Mouse (Mus musculus): Measurements from ENCODE around the gene Rprm. TPM values are rescaled to one million over a fixed set of nuclear protein-coding genes. Genes with fewer than 3 reads are reported as not detected.

The Rprm gene
- 85.2 and 88.3 TPM in 2 replicates for polyA plus RNA-seq (2012; rRNA removed)

DNA sequence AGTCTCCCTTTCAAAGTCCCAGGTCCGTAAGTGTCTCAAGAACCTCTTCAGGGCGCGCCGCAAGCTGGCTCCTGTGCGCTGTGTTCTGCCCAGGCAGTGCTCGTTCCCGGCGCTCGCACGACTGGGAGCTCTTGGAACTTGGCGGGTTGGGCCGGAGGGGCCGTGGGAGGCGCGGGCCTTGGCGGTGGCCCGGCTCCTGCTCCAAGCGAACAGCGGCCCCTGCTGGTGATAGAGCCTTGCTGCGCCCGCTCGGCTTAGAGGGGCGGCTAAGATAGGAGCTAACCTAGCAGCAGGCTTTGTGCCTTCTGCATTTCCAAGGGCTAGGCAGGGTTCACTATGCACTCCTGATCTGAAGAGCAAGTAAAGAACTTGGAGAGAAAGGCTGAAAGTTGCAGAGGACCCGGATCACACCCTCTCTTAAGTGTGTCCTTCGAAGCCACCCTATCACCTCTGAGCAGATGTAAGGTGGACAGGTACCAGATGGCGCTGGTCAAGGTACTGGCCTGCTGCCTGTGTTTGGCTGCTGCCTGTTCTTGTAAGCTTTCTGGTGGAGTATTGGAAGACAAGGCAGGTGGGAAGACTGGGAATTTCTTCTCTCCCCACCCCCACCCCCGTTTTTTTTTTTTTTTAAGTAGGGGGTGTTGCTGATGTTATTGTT lies at the start of gene Rprm:
TSS of gene Rprm (minus strand) at position 123 of the 658 bp plus-strand sequence.
- H3K27ac ChIP-seq (ENCODE audit: insufficient read depth, low read length), result no peak within 1 kb of the TSS

DNA sequence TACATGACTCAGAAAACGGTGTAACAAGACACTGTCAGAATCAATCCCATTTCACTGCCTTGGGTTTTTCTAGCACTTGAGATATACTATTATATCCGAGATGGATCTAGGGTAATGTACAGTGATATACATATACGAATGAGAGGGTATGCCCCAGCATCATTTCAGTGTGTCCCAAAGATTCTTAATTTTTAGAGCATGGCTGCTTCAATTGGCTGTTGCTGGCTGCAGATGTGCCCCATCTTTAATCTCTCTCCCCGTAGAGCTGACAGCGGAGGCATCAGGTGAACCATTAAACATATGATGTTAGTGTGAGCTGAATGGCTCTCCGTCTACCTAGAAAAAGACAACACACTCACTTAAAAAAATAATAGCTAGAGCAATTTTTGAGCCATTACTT lies 34.0 kb upstream of the Rprm start:
- TF ChIP-seq CTCF (IDR thresholded peaks at IDR 0.05; ENCODE audit: extremely low read depth, insufficient read depth, low read length) (no peak), POLR2A (IDR thresholded peaks at IDR 0.05; ENCODE audit: extremely low read depth, insufficient read depth, low read length) (no peak)
- Histone ChIP-seq H3K4me3 (ENCODE audit: insufficient read depth, low read length) (no peak overlapping the region), H3K27ac (ENCODE audit: insufficient read depth, low read length) (no peak overlapping the region), H3K4me1 (ENCODE audit: control insufficient read depth, insufficient read depth, low read length) (no peaks in the 10 kb centered on the region)

More for the DNA sequence above, at the start of gene Rprm:
- TF ChIP-seq CTCF (IDR thresholded peaks at IDR 0.05; ENCODE audit: extremely low read depth, insufficient read depth, low read length) (peak; percentile 61), POLR2A (IDR thresholded peaks at IDR 0.05; ENCODE audit: extremely low read depth, insufficient read depth, low read length) (peak; percentile 42; the same call in 1 of the 2 replicates)
- H3K4me3 ChIP-seq (ENCODE audit: insufficient read depth, low read length), result peak within 1 kb of the TSS; percentile 51
- H3K4me1 ChIP-seq (ENCODE audit: control insufficient read depth, insufficient read depth, low read length), result no peaks in the 10 kb centered on the region

DNA sequence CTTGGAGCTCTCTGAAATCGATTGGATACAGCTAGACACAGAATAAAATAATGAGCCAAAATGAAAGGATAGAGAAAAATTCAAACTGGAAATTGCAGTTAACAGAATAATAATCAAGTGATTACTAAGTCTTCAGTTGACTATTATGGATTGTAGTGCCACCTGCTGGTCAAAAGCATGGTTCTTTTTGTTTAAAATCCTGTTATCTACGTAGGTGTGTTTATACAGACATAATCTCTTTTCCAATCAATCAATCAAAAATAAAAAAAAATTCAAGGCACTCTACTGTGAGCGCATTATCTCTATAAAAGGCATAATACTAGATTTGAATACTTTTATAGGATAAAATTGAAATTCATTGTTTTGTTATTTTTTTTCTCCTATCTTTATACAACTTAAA lies 33.5 kb upstream of the Rprm start:
- Histone ChIP-seq H3K27ac (ENCODE audit: insufficient read depth, low read length) (no peak overlapping the region), H3K4me1 (ENCODE audit: control insufficient read depth, insufficient read depth, low read length) (no peaks in the 10 kb centered on the region), H3K4me3 (ENCODE audit: insufficient read depth, low read length) (no peak overlapping the region)
- no peak for TF ChIP-seq CTCF (IDR thresholded peaks at IDR 0.05; ENCODE audit: extremely low read depth, insufficient read depth, low read length)
- TF ChIP-seq POLR2A (IDR thresholded peaks at IDR 0.05; ENCODE audit: extremely low read depth, insufficient read depth, low read length), result no peak

DNA sequence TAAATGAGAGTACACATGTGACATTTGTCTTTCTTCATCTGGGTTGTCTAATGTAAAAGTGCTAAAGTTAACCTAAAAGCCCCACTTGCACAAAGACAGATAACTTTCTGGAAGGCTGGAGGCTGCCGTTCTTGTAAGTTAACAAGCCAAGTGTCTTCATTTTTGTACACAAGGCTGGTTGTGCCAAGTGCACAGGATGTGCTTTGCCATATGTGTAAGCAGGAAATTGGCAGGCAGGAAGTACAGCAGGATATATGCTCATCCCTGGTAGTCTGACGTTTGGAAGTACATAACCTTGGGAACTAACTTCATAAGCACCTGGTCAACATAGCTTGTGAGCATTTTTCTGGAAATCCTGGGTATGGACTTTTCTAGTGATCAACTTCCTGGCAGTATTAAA lies 25.9 kb upstream of the Rprm start:
- TF ChIP-seq POLR2A (IDR thresholded peaks at IDR 0.05; ENCODE audit: extremely low read depth, insufficient read depth, low read length), result no peak
- TF ChIP-seq CTCF (IDR thresholded peaks at IDR 0.05; ENCODE audit: extremely low read depth, insufficient read depth, low read length), result no peak
- no peaks in the 10 kb centered on the region for H3K4me1 ChIP-seq (ENCODE audit: control insufficient read depth, insufficient read depth, low read length)
- no peak overlapping the region for H3K4me3 ChIP-seq (ENCODE audit: insufficient read depth, low read length)
- no peak overlapping the region for H3K27ac ChIP-seq (ENCODE audit: insufficient read depth, low read length)

DNA sequence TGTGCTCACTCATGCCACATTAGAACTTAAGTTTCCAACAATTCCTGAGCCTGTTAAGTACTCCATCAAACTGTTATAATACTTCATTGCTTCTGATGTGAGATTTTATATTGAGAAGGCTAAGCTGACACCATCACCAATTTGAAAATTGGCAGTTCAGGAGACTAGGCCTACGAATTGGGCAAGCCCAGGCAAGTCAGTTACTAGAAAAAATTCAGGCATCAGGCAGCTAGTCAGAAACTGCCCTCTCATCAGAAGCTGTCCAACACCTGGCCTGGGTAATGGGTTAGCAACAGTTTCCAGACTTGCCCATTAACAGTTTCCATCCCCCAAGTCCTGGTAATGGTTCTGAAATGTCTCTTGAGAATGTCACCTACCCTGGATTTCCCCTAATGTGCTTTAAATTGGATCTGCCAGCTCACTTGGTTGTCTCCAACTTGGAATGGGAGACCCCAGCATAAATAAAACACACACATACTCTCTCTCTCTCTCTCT lies 20.9 kb upstream of the Rprm start:
- H3K27ac ChIP-seq (ENCODE audit: insufficient read depth, low read length), result no peak overlapping the region
- H3K4me1 ChIP-seq (ENCODE audit: control insufficient read depth, insufficient read depth, low read length), result no peaks in the 10 kb centered on the region
- TF ChIP-seq POLR2A (IDR thresholded peaks at IDR 0.05; ENCODE audit: extremely low read depth, insufficient read depth, low read length) (no peak), CTCF (IDR thresholded peaks at IDR 0.05; ENCODE audit: extremely low read depth, insufficient read depth, low read length) (no peak)
- H3K4me3 ChIP-seq (ENCODE audit: insufficient read depth, low read length), result no peak overlapping the region

DNA sequence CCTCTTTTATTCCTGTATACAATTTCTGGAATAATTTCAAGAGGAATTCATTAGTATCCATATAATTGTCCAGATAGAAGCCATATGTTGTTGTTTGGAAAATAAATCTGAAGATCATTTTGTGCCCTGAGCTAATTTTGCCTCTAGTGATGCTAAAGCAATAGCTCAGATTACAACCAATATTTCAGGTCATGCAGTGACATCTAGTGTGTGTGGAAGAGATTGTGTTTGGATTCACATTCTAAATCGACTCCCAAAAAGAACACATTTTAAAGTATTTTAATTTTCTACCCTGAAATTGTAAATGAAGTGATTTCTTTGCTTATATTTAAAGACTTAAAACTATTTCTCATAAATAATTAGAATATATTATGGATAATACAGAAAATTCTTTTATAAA lies 14.6 kb upstream of the Rprm start:
- TF ChIP-seq POLR2A (IDR thresholded peaks at IDR 0.05; ENCODE audit: extremely low read depth, insufficient read depth, low read length) (no peak), CTCF (IDR thresholded peaks at IDR 0.05; ENCODE audit: extremely low read depth, insufficient read depth, low read length) (no peak)
- Histone ChIP-seq H3K4me1 (ENCODE audit: control insufficient read depth, insufficient read depth, low read length) (no peaks in the 10 kb centered on the region), H3K27ac (ENCODE audit: insufficient read depth, low read length) (no peak overlapping the region), H3K4me3 (ENCODE audit: insufficient read depth, low read length) (no peak overlapping the region)

DNA sequence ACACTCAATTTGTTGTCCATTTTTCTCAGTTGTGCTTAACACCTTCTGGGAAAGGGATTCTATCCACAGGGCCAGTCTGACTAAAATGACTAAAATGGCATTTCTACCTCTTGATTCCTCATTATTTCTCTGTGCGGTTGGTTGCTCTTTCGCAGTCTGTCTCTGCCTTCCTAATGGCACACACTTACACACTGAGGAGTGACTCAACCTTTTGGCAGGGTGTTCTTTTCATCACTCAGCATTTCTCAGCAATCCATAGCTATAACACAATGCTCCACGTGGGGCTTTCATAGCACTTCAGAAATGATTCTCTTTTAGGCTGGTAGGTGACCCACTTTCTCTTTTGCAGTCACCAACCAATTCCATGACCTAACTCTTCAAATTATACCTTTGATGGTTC lies 7.3 kb upstream of the Rprm start:
- no peaks in the 10 kb centered on the region for H3K4me1 ChIP-seq (ENCODE audit: control insufficient read depth, insufficient read depth, low read length)
- H3K4me3 ChIP-seq (ENCODE audit: insufficient read depth, low read length), result no peak overlapping the region
- no peak overlapping the region for H3K27ac ChIP-seq (ENCODE audit: insufficient read depth, low read length)
- TF ChIP-seq POLR2A (IDR thresholded peaks at IDR 0.05; ENCODE audit: extremely low read depth, insufficient read depth, low read length) (no peak), CTCF (IDR thresholded peaks at IDR 0.05; ENCODE audit: extremely low read depth, insufficient read depth, low read length) (no peak)

DNA sequence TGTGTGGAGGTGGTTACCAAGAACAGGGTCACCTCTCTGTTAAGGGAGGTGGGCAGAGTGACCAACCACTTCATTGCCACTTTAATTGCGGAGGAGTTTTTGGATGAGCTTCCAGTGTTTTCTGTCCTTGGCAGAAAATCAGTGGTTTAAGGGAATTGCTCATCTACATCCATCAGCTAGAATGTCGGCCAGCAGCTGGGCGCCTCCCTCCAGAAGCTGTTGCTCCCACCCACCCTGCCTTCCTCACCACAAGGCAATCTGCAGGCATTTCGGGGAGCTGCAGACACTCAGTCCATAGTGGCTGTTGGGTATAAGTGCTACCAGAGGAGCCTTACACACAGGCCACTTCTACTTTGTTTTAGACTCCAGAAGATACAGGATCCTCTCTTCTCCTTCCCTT lies 902 bp upstream of the Rprm start:
- TF ChIP-seq POLR2A (IDR thresholded peaks at IDR 0.05; ENCODE audit: extremely low read depth, insufficient read depth, low read length), result no peak
- TF ChIP-seq CTCF (IDR thresholded peaks at IDR 0.05; ENCODE audit: extremely low read depth, insufficient read depth, low read length), result no peak
- Histone ChIP-seq H3K4me3 (ENCODE audit: insufficient read depth, low read length) (no peak overlapping the region), H3K27ac (ENCODE audit: insufficient read depth, low read length) (no peak overlapping the region), H3K4me1 (ENCODE audit: control insufficient read depth, insufficient read depth, low read length) (no peaks in the 10 kb centered on the region)

DNA sequence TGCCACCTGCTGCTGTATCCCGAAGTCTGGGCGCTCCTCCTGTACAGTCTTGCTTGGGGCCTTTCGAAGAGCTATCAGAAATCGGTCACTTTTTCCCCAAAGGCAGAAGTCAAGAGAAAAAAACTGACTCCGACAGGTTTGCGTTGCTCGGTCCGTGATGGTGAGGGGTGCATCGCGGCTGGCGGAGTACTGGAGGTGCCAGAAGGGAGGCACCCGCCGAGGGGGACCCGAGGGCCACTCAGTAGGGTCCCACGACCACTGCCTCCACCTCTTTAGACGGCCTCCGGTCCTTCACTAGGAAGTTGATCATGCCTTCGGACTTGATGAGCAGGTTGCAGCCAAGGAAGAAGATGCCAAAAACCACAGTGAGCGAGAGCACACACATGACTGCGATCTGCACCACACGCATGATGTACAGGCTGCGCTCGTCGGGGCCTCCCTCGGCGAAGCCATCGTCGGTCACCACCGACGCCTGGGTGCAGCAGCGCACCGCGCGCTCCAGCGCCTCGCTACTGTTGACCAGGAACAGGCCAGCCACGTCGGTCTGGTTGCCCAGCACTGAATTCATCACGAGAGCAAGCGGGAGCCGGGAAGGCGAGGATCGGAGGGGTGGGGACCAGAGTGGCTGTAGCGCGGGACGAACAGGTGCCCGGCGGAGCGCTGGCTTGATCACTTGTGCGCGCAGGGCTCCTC lies 469 bp downstream of the Rprm start:
- Histone ChIP-seq H3K4me3 (ENCODE audit: insufficient read depth, low read length) (peak overlapping the region; percentile 51), H3K27ac (ENCODE audit: insufficient read depth, low read length) (no peak overlapping the region), H3K4me1 (ENCODE audit: control insufficient read depth, insufficient read depth, low read length) (no peaks in the 10 kb centered on the region)
- no peak for TF ChIP-seq POLR2A (IDR thresholded peaks at IDR 0.05; ENCODE audit: extremely low read depth, insufficient read depth, low read length)
- TF ChIP-seq CTCF (IDR thresholded peaks at IDR 0.05; ENCODE audit: extremely low read depth, insufficient read depth, low read length), result no peak

Data from cortical plate, adult 2 months (tissue).